Mouse (Mus musculus): ENCODE data around the gene Gal3st2c.
"Not testable (repeated sequence)": the region's sequence is repeated elsewhere in the genome, so short reads cannot be mapped to it uniquely, and the experiment has no call there.

Gene Gal3st2c

GRCm38 (mm10) chr1:94045559-94045958 is 55.2 kb downstream of the Gal3st2c start:
- in situ Hi-C loops (cut with MseI, MboI) = no loop called here

DNA sequence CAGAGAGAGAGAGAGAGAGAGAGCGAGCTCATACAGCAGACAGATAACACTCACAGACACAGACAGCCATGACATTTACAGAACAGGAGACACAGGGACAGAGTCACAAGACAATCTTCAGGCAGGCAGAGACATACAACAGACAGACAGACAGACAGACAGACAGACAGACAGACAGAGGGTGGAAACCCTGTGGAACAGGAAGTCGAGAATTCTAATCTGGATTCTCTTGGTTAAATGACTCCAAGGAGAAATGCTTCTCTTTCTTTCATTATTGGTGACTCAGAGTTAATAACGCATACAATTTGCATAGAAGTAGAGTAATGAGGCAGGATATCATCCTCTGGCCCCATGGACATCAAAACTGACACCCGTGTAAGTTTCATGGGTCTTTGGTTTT is 56.2 kb downstream of the Gal3st2c start:
- in situ Hi-C loops (cut with MseI, MboI) = no loop called here

- in situ Hi-C loops (cut with MseI, MboI) = no loop called here
These were observed 60.8 kb downstream of the Gal3st2c start for GRCm38 (mm10) chr1:94051104-94051503.

GRCm38 (mm10) chr1:94052373-94052772 is 62.1 kb downstream of the Gal3st2c start, which contains the start of gene Pdcd1:
Gene Pdcd1, minus strand, starts transcription at chr1:94052553.
- in situ Hi-C loops (cut with MseI, MboI) = no loop called here

GRCm38 (mm10) chr1:94053530-94054216 is 63.4 kb downstream of the Gal3st2c start:
- in situ Hi-C loops (cut with MseI, MboI) = no loop called here

DNA sequence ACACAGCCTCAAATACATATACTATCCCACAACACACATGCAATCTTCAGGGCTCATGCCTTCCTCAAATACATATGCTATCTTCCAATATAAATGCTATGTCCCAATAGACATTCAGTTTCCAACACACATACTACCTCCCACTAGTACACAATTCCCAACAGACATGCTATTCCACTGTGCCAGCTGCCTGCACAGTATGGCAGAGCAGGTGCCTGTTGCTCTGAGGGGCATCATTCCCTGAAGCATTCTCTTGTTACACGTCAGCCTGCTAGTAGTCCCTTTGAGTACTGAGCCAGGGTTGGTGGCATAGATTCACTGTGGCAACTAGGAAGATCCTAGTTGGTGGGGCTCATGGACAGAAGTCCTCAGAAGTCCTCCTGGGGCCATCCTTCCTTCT is 64.2 kb downstream of the Gal3st2c start:
- in situ Hi-C loops (cut with MseI, MboI) = no loop called here

DNA sequence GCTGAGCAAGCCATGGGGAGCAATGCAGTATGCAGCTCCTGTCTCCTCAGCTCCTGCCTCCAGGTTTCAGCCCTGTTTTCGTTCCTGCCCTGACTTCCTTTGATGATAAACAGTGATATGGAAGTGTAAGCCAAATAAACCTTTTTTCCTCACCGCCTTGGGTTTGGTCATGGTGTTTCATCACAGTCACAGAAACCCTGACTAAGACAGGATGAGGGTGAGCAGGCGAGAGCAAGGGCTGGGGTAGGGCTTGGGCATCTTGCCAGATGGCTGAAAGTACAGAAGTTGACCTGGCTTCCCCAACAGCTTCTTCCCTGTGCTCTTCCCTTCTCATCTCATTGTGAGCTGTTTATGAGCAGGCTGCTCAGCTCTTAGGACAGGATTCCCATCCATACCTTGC is 65.7 kb downstream of the Gal3st2c start:
- in situ Hi-C loops (cut with MseI, MboI) = no loop called here

DNA sequence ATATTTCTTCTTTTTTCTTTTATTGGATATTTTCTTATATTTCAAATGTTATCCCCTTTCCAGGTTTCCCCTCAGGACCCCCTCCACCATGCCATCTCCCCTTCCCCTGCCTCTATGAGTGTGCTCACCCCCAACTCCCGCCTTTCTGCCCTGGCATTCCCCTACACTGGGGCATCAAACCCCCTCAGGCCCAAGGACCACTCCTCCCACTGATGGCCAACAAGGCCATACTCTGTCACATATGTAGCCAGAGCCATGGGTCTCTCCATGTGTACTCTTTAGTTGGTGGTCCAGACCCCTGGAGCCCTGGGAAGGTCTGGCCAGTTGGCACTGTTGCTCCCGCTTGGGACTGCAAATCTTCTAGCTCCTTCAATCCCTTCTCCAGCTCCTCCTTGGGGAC is 67.1 kb downstream of the Gal3st2c start:
- in situ Hi-C loops (cut with MseI, MboI) = no loop called here

- in situ Hi-C loops (cut with MseI, MboI) = not testable (repeated sequence)
These were observed 68.0 kb downstream of the Gal3st2c start for GRCm38 (mm10) chr1:94058281-94058680.

Measured in mouse trophoblast stem cell (cell line).